In the genomic region with DNA sequence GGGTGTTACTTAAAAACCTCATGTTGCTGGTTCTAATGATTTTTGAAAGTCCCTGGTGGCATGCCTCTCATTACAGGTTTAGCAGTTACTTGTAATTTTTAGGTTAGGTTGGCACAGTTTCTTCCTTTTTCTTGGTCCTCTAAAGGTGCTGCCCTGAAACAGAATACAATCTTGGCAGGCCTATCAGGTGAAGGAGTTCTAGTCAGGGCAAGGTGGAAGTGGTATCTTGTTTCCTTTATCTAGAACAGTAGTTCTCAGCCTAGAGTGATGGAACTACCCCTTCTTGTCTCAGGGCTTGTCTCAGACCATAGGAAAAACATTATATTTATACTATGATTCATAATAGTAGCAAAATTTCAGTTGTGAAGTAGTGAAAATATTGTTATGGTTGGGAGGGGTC, we compare ENCODE assay signal across 20 mouse cellular contexts.
"Had no signal": no experiment of that assay in that cellular context is flagged by ENCODE, and none has a peak within 500 bp of the region (broad histone marks: within the 10 kb centered on the region; RNA-seq: fewer than 3 reads in every experiment).

No protein-coding gene starts in this region.

- H3K27me3 ChIP-seq: kidney, embryonic 15.5 days; midbrain, embryonic 12.5 days; stomach, embryonic 15.5 days had no signal

- DNase-seq: kidney, adult 2 months; kidney, postnatal 10 days; kidney, postnatal 36 days; layer of hippocampus, postnatal 36 days; liver, postnatal 0 days; lung, embryonic 14.5 days; right cerebral cortex, adult 18-20 months; right cerebral cortex, postnatal 14 days; right cerebral cortex, postnatal 4 days; thymus, postnatal 25 days had no signal

- ATAC-seq: liver, postnatal 0 days; lung, postnatal 0 days; midbrain, embryonic 16.5 days had no signal

- H3K9ac ChIP-seq: kidney, embryonic 15.5 days; liver, embryonic 14.5 days; liver, postnatal 0 days; lung, embryonic 14.5 days; midbrain, embryonic 12.5 days; stomach, embryonic 15.5 days had no signal

- H3K36me3 ChIP-seq: midbrain, embryonic 12.5 days; stomach, embryonic 15.5 days had no signal

- H3K27ac ChIP-seq: kidney, embryonic 15.5 days; left cerebral cortex, adult 2 months; liver, embryonic 14.5 days; macrophage; midbrain, embryonic 12.5 days; stomach, embryonic 15.5 days had no signal

- H3K4me3 ChIP-seq: kidney, embryonic 15.5 days; left cerebral cortex, adult 2 months; midbrain, embryonic 12.5 days; myocyte; stomach, embryonic 15.5 days had no signal

- H3K4me2 ChIP-seq: kidney, embryonic 15.5 days; liver, embryonic 11.5 days; lung, embryonic 14.5 days; midbrain, embryonic 12.5 days; stomach, embryonic 15.5 days had no signal

- H3K9me3 ChIP-seq: kidney, embryonic 15.5 days; midbrain, embryonic 12.5 days; stomach, embryonic 15.5 days had no signal
